Mouse (Mus musculus) ovary, postnatal 36 days (tissue): ENCODE data around the gene Olfr1355.
"Not testable (repeated sequence)": the region's sequence is repeated elsewhere in the genome, so short reads cannot be mapped to it uniquely, and the experiment has no call there.

Source experiments
- DNase-seq: peaks from one replicate; pipeline ENCODE4 v3.0.0; 2022; ENCODE audit warnings: low spot score, mixed read lengths

Olfr1355 gene

DNA sequence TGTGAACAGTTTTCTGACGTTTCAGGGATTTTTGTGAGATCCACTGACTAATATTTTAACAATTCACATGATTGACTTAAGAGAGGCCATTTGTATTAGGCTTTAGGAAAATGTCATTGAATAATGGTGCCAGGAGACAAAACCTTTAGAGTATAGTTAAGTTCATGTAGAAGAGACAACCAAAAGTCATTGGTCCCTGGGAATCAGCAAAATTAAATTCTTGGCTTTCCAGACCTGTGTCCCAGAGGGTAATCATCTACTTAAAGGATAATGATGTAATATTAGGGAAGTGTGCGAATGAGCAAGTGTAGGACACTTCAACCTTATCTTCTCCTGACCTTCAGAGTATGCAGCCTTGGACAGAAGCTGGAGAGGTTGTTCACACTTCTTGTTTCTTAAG is at the start of gene Olfr1355:
Gene Olfr1355, plus strand, starts transcription at position 301 of the 400 bp plus-strand sequence.
- DNase-seq: no peak

DNA sequence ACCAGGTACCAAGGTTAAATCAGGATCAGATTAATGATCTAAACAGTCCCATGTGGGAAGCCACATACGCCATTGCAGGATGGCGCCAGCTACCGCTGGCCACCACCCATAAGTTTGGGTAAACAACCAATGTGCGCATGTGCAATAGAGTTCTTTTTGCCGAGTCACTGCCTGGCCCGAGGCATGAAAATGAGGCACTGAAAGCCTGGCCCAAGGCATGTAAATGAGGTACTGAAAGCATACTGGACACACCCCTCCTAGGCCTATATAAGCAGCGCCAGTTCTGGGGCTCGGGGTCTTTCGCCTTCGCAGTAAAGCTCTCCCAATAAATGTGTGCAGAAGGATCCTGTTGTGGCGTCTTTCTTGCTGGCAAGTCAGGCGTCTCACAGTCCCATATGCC is 34.9 kb upstream of the Olfr1355 start:
- DNase-seq: not testable (repeated sequence)

GRCm38 (mm10) chr10:78852066-78852465 is 23.3 kb upstream of the Olfr1355 start, which contains the start of gene Olfr1356:
Gene Olfr1356 (minus strand): TSS chr10:78852166.
- no peak for DNase-seq

DNA sequence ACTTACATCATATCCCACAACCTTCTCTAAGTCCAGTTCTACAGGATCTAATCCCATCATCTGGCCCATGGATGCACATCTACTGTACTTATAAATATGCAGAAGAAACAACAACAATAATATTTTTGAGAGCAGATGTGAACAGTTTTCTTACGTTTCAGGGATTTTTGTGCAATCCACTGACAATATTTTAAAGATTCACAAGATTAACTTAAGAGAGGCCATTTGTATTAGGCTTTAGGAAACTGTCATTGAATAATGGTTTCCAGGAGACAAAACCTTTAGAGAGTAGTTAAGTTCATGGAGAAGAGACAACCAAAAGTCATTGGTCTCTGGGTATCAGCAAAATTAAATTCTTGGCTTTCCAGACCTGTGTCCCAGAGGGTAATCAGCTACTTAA is 37.5 kb downstream of the Olfr1355 start, which contains the start of gene Olfr1354:
Gene Olfr1354, plus strand, starts transcription at position 301 of the 400 bp plus-strand sequence.
- DNase-seq: not testable (repeated sequence)
